Mouse (Mus musculus) neural tube, embryonic 13.5 days (tissue): ENCODE measurements around the gene Ces1e. TPM values are rescaled to one million over a fixed set of nuclear protein-coding genes. Genes with fewer than 3 reads are reported as not detected.

Experiments used
- ATAC-seq: fragments of 200-750 bp; cut with Nextera tagmentation; 2 replicates; pipeline ENCODE4 v1.8.0; 2017; ENCODE audit warnings: low read depth, mild to moderate bottlenecking, moderate TSS enrichment, moderate library complexity
- H3K27ac ChIP-seq: fragments of 300-500 bp; sonication (generic); replicated peaks from 2 replicates; pipeline ENCODE4 v1.5.1; 2015; ENCODE audit warnings: moderate library complexity, mild to moderate bottlenecking, inconsistent platforms
- H3K27me3 ChIP-seq: fragments of 300-500 bp; sonication (generic); 2 replicates; pipeline ENCODE4 v1.6.1; 2015; ENCODE audit warnings: mild to moderate bottlenecking, inconsistent platforms
- H3K36me3 ChIP-seq: fragments of 300-500 bp; sonication (generic); 2 replicates; pipeline ENCODE4 v1.6.1; 2015; ENCODE audit warnings: mild to moderate bottlenecking, inconsistent platforms
- H3K4me1 ChIP-seq: fragments of 300-500 bp; sonication (generic); replicated peaks from 2 replicates; pipeline ENCODE4 v1.6.1; 2015; ENCODE audit warnings: inconsistent platforms
- H3K4me2 ChIP-seq: fragments of 300-500 bp; sonication (generic); 2 replicates; pipeline ENCODE4 v1.6.1; 2015; ENCODE audit warnings: inconsistent platforms, mild to moderate bottlenecking, moderate library complexity
- H3K4me3 ChIP-seq: fragments of 300-500 bp; sonication (generic); 2 replicates; pipeline ENCODE4 v1.5.1; 2015; ENCODE audit warnings: mild to moderate bottlenecking, inconsistent platforms
- H3K9ac ChIP-seq: fragments of 300-500 bp; sonication (generic); 2 replicates; pipeline ENCODE4 v1.6.1; 2015; ENCODE audit warnings: moderate library complexity, mild to moderate bottlenecking, inconsistent platforms
- H3K9me3 ChIP-seq: fragments of 300-500 bp; sonication (generic); 2 replicates; pipeline ENCODE4 v1.6.1; 2016; ENCODE audit warnings: inconsistent platforms
- WGBS: fragments of 180-500 bp; shearing (Covaris S2); methylation state at CpG from one replicate; pipeline ENCODE4 v1.1.7; 2015; 5-methylcytosine and 5-hydroxymethylcytosine counted together
- polyA plus RNA-seq: library from polyadenylated mRNA; unstranded; fragments of >200 nt; fragmentation: Nextera tagmentation; extraction: Ambion mirVana; gene quantifications from 2 replicates; pipeline ENCODE4 v1.2.1, GENCODE M21; 2015

Ces1e gene
- polyA plus RNA-seq = not detected in 2 replicates

- no peaks in the 10 kb centered on the region for H3K4me1 ChIP-seq
- ATAC-seq = no peak
Measured at GRCm38 (mm10) chr8:93229446-93229845, at the start of gene Ces1e. Gene Ces1e, minus strand, starts transcription at chr8:93229619.

GRCm38 (mm10) chr8:93278176-93278805, 48.9 kb upstream of the Ces1e start:
- Histone ChIP-seq H3K4me2 (no peak overlapping the region), H3K36me3 (no peaks in the 10 kb centered on the region), H3K27me3 (no peaks in the 10 kb centered on the region), H3K9ac (no peak overlapping the region), H3K27ac (no peak overlapping the region), H3K9me3 (no peaks in the 10 kb centered on the region), H3K4me3 (no peak overlapping the region), H3K4me1 (no peaks in the 10 kb centered on the region)
- ATAC-seq = no peak
- 76% methylated on average over 4 of the region's 4 CpGs for WGBS

More at GRCm38 (mm10) chr8:93229446-93229845, at the start of gene Ces1e:
- H3K4me2 ChIP-seq = no peak within 1 kb of the TSS
- no peaks in the 10 kb centered on the region for H3K36me3 ChIP-seq
- H3K4me3 ChIP-seq = no peak within 1 kb of the TSS
- no peak within 1 kb of the TSS for H3K27ac ChIP-seq
- H3K9me3 ChIP-seq = no peaks in the 10 kb centered on the region
- H3K9ac ChIP-seq = no peak within 1 kb of the TSS
- no peaks in the 10 kb centered on the region for H3K27me3 ChIP-seq

- no peak for ATAC-seq
- Histone ChIP-seq H3K9me3 (no peaks in the 10 kb centered on the region), H3K27me3 (no peaks in the 10 kb centered on the region), H3K4me3 (no peak overlapping the region), H3K27ac (no peak overlapping the region), H3K4me2 (no peak overlapping the region), H3K9ac (no peak overlapping the region), H3K36me3 (no peaks in the 10 kb centered on the region), H3K4me1 (no peaks in the 10 kb centered on the region)
- 79% methylated on average over 4 of the region's 4 CpGs for whole genome bisulfite sequencing
Measured at GRCm38 (mm10) chr8:93274609-93275008, 45.2 kb upstream of the Ces1e start.

- WGBS = 92% methylated on average over 3 of the region's 3 CpGs
Measured at GRCm38 (mm10) chr8:93273321-93273720, 43.9 kb upstream of the Ces1e start.

GRCm38 (mm10) chr8:93272686-93273085, 43.3 kb upstream of the Ces1e start:
- H3K36me3 ChIP-seq = no peaks in the 10 kb centered on the region
- no peak overlapping the region for H3K27ac ChIP-seq
- no peaks in the 10 kb centered on the region for H3K27me3 ChIP-seq
- H3K4me3 ChIP-seq = no peak overlapping the region
- H3K4me1 ChIP-seq = no peaks in the 10 kb centered on the region
- H3K9ac ChIP-seq = no peak overlapping the region
- 85% methylated on average over 4 of the region's 4 CpGs for WGBS
- ATAC-seq = no peak
- no peak overlapping the region for H3K4me2 ChIP-seq
- no peaks in the 10 kb centered on the region for H3K9me3 ChIP-seq

More at GRCm38 (mm10) chr8:93273321-93273720, 43.9 kb upstream of the Ces1e start:
- Histone ChIP-seq H3K4me1 (no peaks in the 10 kb centered on the region), H3K27me3 (no peaks in the 10 kb centered on the region), H3K9me3 (no peaks in the 10 kb centered on the region), H3K9ac (no peak overlapping the region), H3K36me3 (no peaks in the 10 kb centered on the region), H3K27ac (no peak overlapping the region), H3K4me2 (no peak overlapping the region), H3K4me3 (no peak overlapping the region)
- no peak for ATAC-seq

- ATAC-seq = no peak
- no peaks in the 10 kb centered on the region for H3K9me3 ChIP-seq
- H3K36me3 ChIP-seq = no peaks in the 10 kb centered on the region
- H3K4me3 ChIP-seq = no peak overlapping the region
- H3K27ac ChIP-seq = no peak overlapping the region
- H3K9ac ChIP-seq = no peak overlapping the region
- WGBS = 52% methylated on average over 2 of the region's 2 CpGs
- H3K4me1 ChIP-seq = no peaks in the 10 kb centered on the region
- H3K4me2 ChIP-seq = no peak overlapping the region
- no peaks in the 10 kb centered on the region for H3K27me3 ChIP-seq
Measured at GRCm38 (mm10) chr8:93261436-93261835, 32.0 kb upstream of the Ces1e start.

DNA sequence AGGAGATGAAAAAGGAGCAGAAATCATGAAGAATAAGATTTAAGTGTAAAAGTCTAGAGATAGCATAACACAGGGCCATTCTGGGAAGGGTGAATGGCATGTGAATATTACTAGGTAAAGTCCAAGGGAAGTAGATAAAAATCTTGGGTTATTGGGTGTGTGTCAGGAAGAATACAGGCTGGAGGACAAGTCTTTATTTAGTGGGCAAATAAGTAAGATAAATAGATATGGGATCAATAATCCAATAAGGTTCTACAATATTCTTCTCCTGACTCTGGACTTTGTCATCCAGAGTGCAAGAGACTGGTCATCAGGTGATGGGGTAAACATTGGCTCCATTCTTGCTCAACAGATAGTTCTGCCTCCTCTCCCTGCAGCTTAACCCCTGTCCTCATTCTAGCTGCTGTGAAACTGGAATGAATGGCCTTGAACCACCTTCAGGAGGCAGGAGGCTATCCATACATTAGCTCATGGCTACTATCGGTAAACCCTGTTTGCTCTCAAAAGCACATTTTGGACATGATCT, 23.0 kb upstream of the Ces1e start:
- WGBS = 98% methylated on average over 1 of the region's 1 CpGs
- Histone ChIP-seq H3K9me3 (no peaks in the 10 kb centered on the region), H3K9ac (no peak overlapping the region), H3K4me2 (no peak overlapping the region), H3K27me3 (no peaks in the 10 kb centered on the region), H3K27ac (no peak overlapping the region), H3K4me3 (no peak overlapping the region), H3K36me3 (no peaks in the 10 kb centered on the region), H3K4me1 (no peaks in the 10 kb centered on the region)
- ATAC-seq = no peak

- Histone ChIP-seq H3K9me3 (no peaks in the 10 kb centered on the region), H3K4me2 (no peak overlapping the region), H3K4me3 (no peak overlapping the region), H3K27ac (no peak overlapping the region), H3K9ac (no peak overlapping the region), H3K27me3 (no peaks in the 10 kb centered on the region), H3K4me1 (no peaks in the 10 kb centered on the region), H3K36me3 (no peaks in the 10 kb centered on the region)
- no peak for ATAC-seq
- WGBS = 93% methylated on average over 2 of the region's 2 CpGs
Measured at GRCm38 (mm10) chr8:93246057-93246456, 16.6 kb upstream of the Ces1e start.

DNA sequence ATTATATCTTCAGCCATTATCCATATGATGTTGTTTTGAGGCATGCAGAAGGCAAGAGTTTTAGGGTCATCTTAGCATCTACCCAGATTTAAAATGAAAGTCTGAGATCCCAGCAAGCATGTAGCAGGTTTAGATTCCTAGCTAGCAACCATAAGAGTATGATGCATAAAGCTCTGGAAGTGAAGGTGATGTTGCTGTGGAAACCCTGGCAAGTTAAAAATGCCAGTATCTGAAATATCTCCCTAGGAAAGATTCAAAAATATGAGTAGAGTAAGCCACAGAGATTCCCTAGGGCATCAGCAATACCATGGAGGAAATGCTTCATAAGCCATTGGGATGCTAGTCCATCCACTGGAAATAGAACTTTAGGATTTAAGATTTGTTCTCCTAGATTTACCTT, 10.5 kb upstream of the Ces1e start:
- Histone ChIP-seq H3K36me3 (no peaks in the 10 kb centered on the region), H3K27me3 (no peaks in the 10 kb centered on the region), H3K9ac (no peak overlapping the region), H3K4me3 (no peak overlapping the region), H3K9me3 (no peaks in the 10 kb centered on the region), H3K27ac (no peak overlapping the region), H3K4me1 (no peaks in the 10 kb centered on the region), H3K4me2 (no peak overlapping the region)
- ATAC-seq = no peak

DNA sequence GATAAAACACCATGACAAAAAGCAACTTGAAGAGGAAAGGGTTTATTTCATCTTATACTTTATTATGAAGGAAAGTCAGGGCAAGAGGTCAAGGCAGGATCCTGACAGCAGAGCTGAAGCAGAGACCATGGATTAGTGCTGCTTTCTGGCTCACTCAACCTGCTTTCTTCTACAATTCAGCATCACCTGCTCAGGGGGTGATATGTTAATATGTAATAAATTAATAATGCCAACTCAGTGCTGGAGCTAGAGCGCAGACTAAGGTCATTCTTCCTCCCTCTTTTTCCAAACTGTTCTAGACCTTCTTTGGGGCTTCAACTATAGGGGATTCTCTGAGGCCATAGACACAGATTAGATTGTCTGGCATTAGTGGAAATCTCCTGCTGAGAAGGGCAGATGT, 6.3 kb upstream of the Ces1e start:
- no peak overlapping the region for H3K4me3 ChIP-seq
- no peaks in the 10 kb centered on the region for H3K9me3 ChIP-seq
- 95% methylated on average over 1 of the region's 1 CpGs for WGBS
- H3K9ac ChIP-seq = no peak overlapping the region
- H3K4me2 ChIP-seq = no peak overlapping the region
- no peaks in the 10 kb centered on the region for H3K36me3 ChIP-seq
- no peak overlapping the region for H3K27ac ChIP-seq
- no peaks in the 10 kb centered on the region for H3K27me3 ChIP-seq
- no peak for ATAC-seq
- H3K4me1 ChIP-seq = no peaks in the 10 kb centered on the region

DNA sequence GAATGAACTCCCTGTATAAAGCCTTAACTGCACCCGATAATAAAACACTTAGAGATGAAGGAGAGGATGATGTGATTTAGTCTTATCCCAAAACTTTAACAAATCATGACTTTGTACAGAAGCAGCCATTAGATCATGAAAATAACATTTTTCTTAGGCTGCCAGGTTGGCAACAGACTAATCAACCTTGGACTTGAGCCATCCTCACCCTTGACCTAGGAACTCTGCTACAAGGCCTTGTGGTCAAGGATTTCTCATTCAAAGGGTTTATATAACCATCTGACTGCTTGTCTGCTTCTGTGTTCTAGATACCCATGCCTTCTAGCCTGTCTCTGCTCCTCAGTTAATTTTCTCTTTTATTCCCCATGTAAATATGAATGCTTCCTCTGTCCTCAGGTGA, 5.3 kb upstream of the Ces1e start:
- Histone ChIP-seq H3K36me3 (no peaks in the 10 kb centered on the region), H3K9ac (no peak overlapping the region), H3K4me2 (no peak overlapping the region), H3K4me3 (no peak overlapping the region), H3K27ac (no peak overlapping the region), H3K27me3 (no peaks in the 10 kb centered on the region), H3K4me1 (no peaks in the 10 kb centered on the region), H3K9me3 (no peaks in the 10 kb centered on the region)
- 91% methylated on average over 1 of the region's 1 CpGs for WGBS
- ATAC-seq = no peak

- H3K36me3 ChIP-seq = no peaks in the 10 kb centered on the region
- H3K4me1 ChIP-seq = no peaks in the 10 kb centered on the region
- H3K9ac ChIP-seq = no peak overlapping the region
- ATAC-seq = no peak
- H3K27me3 ChIP-seq = no peaks in the 10 kb centered on the region
- WGBS = 89% methylated on average over 6 of the region's 6 CpGs
- H3K9me3 ChIP-seq = no peaks in the 10 kb centered on the region
- no peak overlapping the region for H3K27ac ChIP-seq
- no peak overlapping the region for H3K4me3 ChIP-seq
- H3K4me2 ChIP-seq = no peak overlapping the region
Measured at GRCm38 (mm10) chr8:93234068-93234467, 4.6 kb upstream of the Ces1e start.
